Mouse (Mus musculus): ENCODE results near the gene Slc18a2. TPM values are rescaled to one million over a fixed set of nuclear protein-coding genes. Genes with fewer than 3 reads are reported as not detected.

Gene Slc18a2
- total and polyA plus RNA-seq, 3 experiments, result 0.04 to 0.86 TPM; not detected in 1

DNA sequence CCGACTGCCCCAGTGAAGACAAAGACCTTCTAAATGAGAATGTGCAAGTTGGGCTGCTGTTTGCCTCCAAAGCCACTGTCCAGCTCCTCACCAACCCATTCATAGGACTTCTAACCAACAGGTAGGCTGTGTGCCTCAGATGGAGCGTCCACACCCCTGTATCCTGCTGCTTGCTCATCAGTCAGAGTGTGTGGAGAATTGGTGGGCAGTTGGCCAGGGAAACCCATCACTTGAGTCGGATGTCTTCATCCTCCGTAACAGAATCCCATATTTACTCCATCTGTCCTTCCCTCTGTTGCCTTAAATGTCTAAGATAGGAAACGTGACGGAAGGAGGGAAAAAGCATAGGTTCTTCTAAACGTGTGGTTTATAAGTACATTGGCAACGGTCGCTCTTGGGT is 2.5 kb downstream of the Slc18a2 start:
- in situ Hi-C loops (cut with MboI; ENCODE audit: low pct_ligation_motif_present, low pct_unique_long_range_greater_than_20kb, low sequenced_read_pairs), result no loop called here
- Histone ChIP-seq H3K79me2 (replicated peaks; ENCODE audit: control insufficient read depth, extremely low read depth, insufficient read depth, poor library complexity, severe bottlenecking) (no peaks in the 10 kb centered on the region), H3K27me3 (replicated peaks) (no peaks in the 10 kb centered on the region), H3K4me1 (ENCODE audit: control insufficient read depth in 1 of 2, insufficient read depth in 2 of 2) (peaks cover 3 to 12% of the 10 kb centered on the region in 2 experiments), H3K4me3 (replicated peaks in 1 of 3; ENCODE audit: low read depth in 2 of 3, low read length in 2 of 3, poor library complexity in 1 of 3) (no peak overlapping the region), H3K9ac (ENCODE audit: insufficient read depth, low read depth) (no peak overlapping the region), H3K36me3 (replicated peaks in 1 of 2; ENCODE audit: control insufficient read depth in 1 of 2, insufficient read depth in 1 of 2, low read length in 1 of 2) (no peaks in the 10 kb centered on the region), H3K4me2 (ENCODE audit: insufficient read depth, low read depth, poor library complexity, severe bottlenecking) (no peak overlapping the region), H3K27ac (ENCODE audit: insufficient read depth, low read depth) (no peak overlapping the region), H3K9me3 (replicated peaks; ENCODE audit: low read length) (no peaks in the 10 kb centered on the region)
- dilution Hi-C loops (cut with MboI; ENCODE audit: extremely low pct_ligation_motif_present, extremely low pct_unique_long_range_greater_than_20kb, low sequenced_read_pairs), result no loop called here
- no peak for DNase-seq (ENCODE audit: extremely low read depth)
- TF ChIP-seq POLR2A (IDR thresholded peaks at IDR 0.05; ENCODE audit: low read depth, low read length), result no peak
- TF ChIP-seq JUND (conservative IDR thresholded peaks at IDR 0.05; ENCODE audit: low read depth, low read length), result no peak
- no peak for TF ChIP-seq MXI1 (IDR thresholded peaks at IDR 0.05; ENCODE audit: low read depth, low read length)
- TF ChIP-seq GABPA (IDR thresholded peaks at IDR 0.05; ENCODE audit: insufficient replicate concordance, low read depth, low read length), result no peak

DNA sequence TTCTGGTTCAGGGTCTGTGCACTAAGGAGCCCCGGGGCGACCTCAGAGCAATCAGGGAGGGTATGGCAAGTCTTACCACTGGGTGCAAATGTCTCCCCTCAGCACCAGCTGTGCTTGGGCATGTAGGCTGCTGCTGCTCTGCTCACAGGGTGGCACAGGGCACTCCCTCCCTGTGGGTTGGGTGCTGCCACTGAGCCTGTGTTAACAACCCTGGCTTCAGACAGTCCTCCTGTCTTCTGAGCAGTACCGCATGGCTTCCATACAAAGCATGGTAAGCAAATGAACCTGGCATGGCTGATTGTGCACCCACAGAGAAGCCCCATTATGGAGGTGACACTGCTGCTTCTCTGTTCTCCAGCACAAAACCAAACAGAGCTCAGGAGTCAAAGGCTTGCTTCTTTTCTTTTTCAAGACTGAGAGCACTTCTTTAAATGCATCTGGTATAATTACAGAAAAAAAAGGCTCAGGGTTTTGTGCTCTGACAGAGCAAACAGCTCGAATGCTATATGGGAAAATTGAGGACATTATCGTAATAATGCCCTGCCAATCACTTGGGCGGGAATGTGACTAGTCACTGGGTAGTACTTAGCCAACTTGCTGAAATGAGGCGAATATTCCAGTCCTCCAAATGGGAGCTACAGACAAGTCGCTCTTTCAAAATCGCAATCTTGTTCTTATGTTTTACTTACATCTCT is 4.3 kb downstream of the Slc18a2 start:
- TF ChIP-seq SIN3A (IDR thresholded peaks at IDR 0.05; ENCODE audit: low read length), result no peak
- no peak for TF ChIP-seq ETS1 (conservative IDR thresholded peaks at IDR 0.05; ENCODE audit: low read depth, low read length)
- no peak for TF ChIP-seq MXI1 (IDR thresholded peaks at IDR 0.05; ENCODE audit: low read depth, low read length)
- TF ChIP-seq TCF12 (IDR thresholded peaks at IDR 0.05; ENCODE audit: low read depth, low read length), result no peak
- TF ChIP-seq ZKSCAN1 (IDR thresholded peaks at IDR 0.05; ENCODE audit: borderline replicate concordance, low read depth, low read length), result no peak
- no peak for TF ChIP-seq GABPA (IDR thresholded peaks at IDR 0.05; ENCODE audit: insufficient replicate concordance, low read depth, low read length)
- no peak for TF ChIP-seq UBTF (IDR thresholded peaks at IDR 0.05; ENCODE audit: low read depth, low read length)
- TF ChIP-seq ELF1 (IDR thresholded peaks at IDR 0.05; ENCODE audit: low read depth, low read length), result no peak
- no peak for TF ChIP-seq CTCF (conservative IDR thresholded peaks at IDR 0.05 in 1 of 2, IDR thresholded peaks at IDR 0.05 in 1 of 2; ENCODE audit: low read depth in 2 of 2, low read length in 2 of 2)
- no peak for TF ChIP-seq RCOR1 (conservative IDR thresholded peaks at IDR 0.05; ENCODE audit: low read depth, low read length)
- no peak for TF ChIP-seq PAX5 (IDR thresholded peaks at IDR 0.05; ENCODE audit: low read length)
- no peak for TF ChIP-seq RAD21 (IDR thresholded peaks at IDR 0.05; ENCODE audit: low read depth, low read length)
- no peak for TF ChIP-seq ZC3H11A (IDR thresholded peaks at IDR 0.05; ENCODE audit: low read depth, low read length)
- no peak for TF ChIP-seq NELFE (IDR thresholded peaks at IDR 0.05; ENCODE audit: low read depth, low read length)
- no peak for TF ChIP-seq BHLHE40 (IDR thresholded peaks at IDR 0.05; ENCODE audit: low read depth, low read length)
- TF ChIP-seq MEF2A (IDR thresholded peaks at IDR 0.05; ENCODE audit: borderline replicate concordance, low read depth, low read length), result no peak
- no peak for TF ChIP-seq MYC (IDR thresholded peaks at IDR 0.05; ENCODE audit: low read depth, low read length)
- TF ChIP-seq KAT2A (IDR thresholded peaks at IDR 0.05; ENCODE audit: insufficient replicate concordance, low read length), result no peak
- no peak for TF ChIP-seq SMC3 (IDR thresholded peaks at IDR 0.05; ENCODE audit: low read depth, low read length)
- TF ChIP-seq NRF1 (IDR thresholded peaks at IDR 0.05; ENCODE audit: low read depth, low read length), result no peak
- Histone ChIP-seq H3K4me3 (replicated peaks in 1 of 3; ENCODE audit: low read depth in 2 of 3, low read length in 2 of 3, poor library complexity in 1 of 3) (no peak overlapping the region), H3K27ac (ENCODE audit: insufficient read depth, low read depth) (no peak overlapping the region), H3K4me2 (ENCODE audit: insufficient read depth, low read depth, poor library complexity, severe bottlenecking) (no peak overlapping the region), H3K36me3 (replicated peaks in 1 of 2; ENCODE audit: control insufficient read depth in 1 of 2, insufficient read depth in 1 of 2, low read length in 1 of 2) (no peaks in the 10 kb centered on the region), H3K27me3 (replicated peaks) (no peaks in the 10 kb centered on the region), H3K9ac (ENCODE audit: insufficient read depth, low read depth) (no peak overlapping the region), H3K9me3 (replicated peaks; ENCODE audit: low read length) (no peaks in the 10 kb centered on the region), H3K79me2 (replicated peaks; ENCODE audit: control insufficient read depth, extremely low read depth, insufficient read depth, poor library complexity, severe bottlenecking) (no peaks in the 10 kb centered on the region), H3K4me1 (ENCODE audit: control insufficient read depth in 1 of 2, insufficient read depth in 2 of 2) (peaks cover 3 to 12% of the 10 kb centered on the region in 2 experiments)
- dilution Hi-C loops (cut with MboI; ENCODE audit: extremely low pct_ligation_motif_present, extremely low pct_unique_long_range_greater_than_20kb, low sequenced_read_pairs) (no loop called here), in situ Hi-C loops (cut with MboI; ENCODE audit: low pct_ligation_motif_present, low pct_unique_long_range_greater_than_20kb, low sequenced_read_pairs) (no loop called here)
- no peak for DNase-seq (ENCODE audit: extremely low read depth)

Data from CH12.LX (cell line).